Mouse (Mus musculus): ENCODE data around the gene Twist1.

DNA sequence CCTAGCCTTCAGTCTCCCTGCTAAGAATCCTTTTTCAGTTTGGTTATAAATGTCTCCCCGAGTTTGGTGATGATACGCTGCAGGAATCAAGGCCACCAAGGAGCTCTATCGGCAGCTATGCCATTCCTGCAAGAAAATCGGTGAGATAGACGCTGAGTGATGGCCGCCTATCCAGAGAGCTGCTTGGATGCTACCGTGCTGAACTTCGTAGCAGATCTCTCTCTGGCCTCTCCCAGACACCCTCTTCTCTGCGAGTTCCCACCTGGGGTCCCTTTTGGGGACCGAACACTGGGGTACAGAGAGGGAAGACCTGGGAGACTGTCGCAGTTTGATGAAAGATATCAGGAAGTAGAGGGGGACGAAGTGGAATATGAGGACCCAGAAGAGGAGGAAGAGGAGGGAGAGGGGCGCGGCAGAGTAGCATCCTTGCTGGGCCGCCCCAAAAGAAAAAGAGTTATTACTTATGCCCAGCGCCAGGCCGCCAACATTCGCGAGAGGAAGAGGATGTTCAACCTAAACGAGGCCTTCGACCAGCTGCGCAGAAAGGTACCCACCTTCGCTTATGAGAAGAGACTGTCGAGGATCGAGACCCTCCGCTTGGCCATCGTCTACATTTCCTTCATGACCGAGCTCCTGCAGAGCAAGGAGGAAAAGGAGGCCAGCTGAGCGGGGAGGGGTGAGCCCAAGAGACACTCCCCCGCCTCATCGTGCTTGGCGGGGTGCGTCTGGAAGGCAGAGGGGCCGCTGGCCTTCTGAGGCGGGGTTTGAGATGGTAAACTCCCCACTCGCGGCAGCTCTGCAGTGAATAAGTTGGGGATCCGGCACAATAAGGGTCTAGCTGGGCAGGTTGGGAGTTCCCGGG, 28.9 kb upstream of the Twist1 start, which contains the start of gene Ferd3l:
- no peak for TF ChIP-seq CTCF (IDR thresholded peaks at IDR 0.05)
- no peak for TF ChIP-seq EP300 (IDR thresholded peaks at IDR 0.05)

Measured in lung, postnatal 0 days (tissue).